Mouse (Mus musculus) liver, embryonic 16.5 days (tissue): ENCODE measurements around the gene 2810459M11Rik. TPM values are rescaled to one million over a fixed set of nuclear protein-coding genes. Genes with fewer than 3 reads are reported as not detected.

Experiments used
- ATAC-seq: fragments of 200-750 bp; cut with Nextera tagmentation; 2 replicates; pipeline ENCODE4 v1.8.0; 2017; ENCODE audit warnings: low read depth, mild to moderate bottlenecking, moderate number of reproducible peaks, moderate library complexity
- H3K27ac ChIP-seq: fragments of 300-500 bp; sonication (generic); 2 replicates; pipeline ENCODE4 v1.5.1; 2014; ENCODE audit warnings: mild to moderate bottlenecking, low read length
- H3K27me3 ChIP-seq: fragments of 300-500 bp; sonication (generic); 2 replicates; pipeline ENCODE4 v1.6.1; 2014; ENCODE audit warnings: low read depth, low read length, mixed read lengths; ENCODE audit not compliant: control insufficient read depth, insufficient read depth
- H3K36me3 ChIP-seq: fragments of 300-500 bp; sonication (generic); 2 replicates; pipeline ENCODE4 v1.6.1; 2014; ENCODE audit warnings: mild to moderate bottlenecking; ENCODE audit not compliant: control insufficient read depth, insufficient read depth
- H3K4me1 ChIP-seq: fragments of 300-500 bp; sonication (generic); 2 replicates; pipeline ENCODE4 v1.6.1; 2014; ENCODE audit warnings: low read depth, low read length, mixed read lengths; ENCODE audit not compliant: control insufficient read depth
- H3K4me2 ChIP-seq: fragments of 300-500 bp; sonication (generic); 2 replicates; pipeline ENCODE4 v1.6.1; 2014; ENCODE audit warnings: low read depth, low read length, mixed read lengths
- H3K4me3 ChIP-seq: fragments of 300-500 bp; sonication (generic); 2 replicates; pipeline ENCODE4 v1.5.1; 2014; ENCODE audit warnings: low read depth, mild to moderate bottlenecking, low read length
- H3K9ac ChIP-seq: fragments of 300-500 bp; sonication (generic); 2 replicates; pipeline ENCODE4 v1.6.1; 2014; ENCODE audit warnings: low read depth, low read length
- H3K9me3 ChIP-seq: fragments of 300-500 bp; sonication (generic); replicated peaks from 2 replicates; pipeline ENCODE4 v1.6.1; 2016; ENCODE audit warnings: low read length; ENCODE audit not compliant: control insufficient read depth
- WGBS: fragments of 180-500 bp; shearing (Covaris S2); extraction: QIAGEN DNeasy Blood & Tissue Kit; methylation state at CpG from one replicate; pipeline ENCODE4 v1.1.7; 2014; ENCODE audit not compliant: insufficient replicate concordance; 5-methylcytosine and 5-hydroxymethylcytosine counted together
- polyA plus RNA-seq: library from polyadenylated mRNA; unstranded; fragments of >200 nt; fragmentation: Nextera tagmentation; extraction: Ambion mirVana; gene quantifications from 2 replicates; pipeline ENCODE4 v1.2.1, GENCODE M21; 2015

The 2810459M11Rik gene
- polyA plus RNA-seq, 1 experiment from 2014 or later, result 21.6 TPM

DNA sequence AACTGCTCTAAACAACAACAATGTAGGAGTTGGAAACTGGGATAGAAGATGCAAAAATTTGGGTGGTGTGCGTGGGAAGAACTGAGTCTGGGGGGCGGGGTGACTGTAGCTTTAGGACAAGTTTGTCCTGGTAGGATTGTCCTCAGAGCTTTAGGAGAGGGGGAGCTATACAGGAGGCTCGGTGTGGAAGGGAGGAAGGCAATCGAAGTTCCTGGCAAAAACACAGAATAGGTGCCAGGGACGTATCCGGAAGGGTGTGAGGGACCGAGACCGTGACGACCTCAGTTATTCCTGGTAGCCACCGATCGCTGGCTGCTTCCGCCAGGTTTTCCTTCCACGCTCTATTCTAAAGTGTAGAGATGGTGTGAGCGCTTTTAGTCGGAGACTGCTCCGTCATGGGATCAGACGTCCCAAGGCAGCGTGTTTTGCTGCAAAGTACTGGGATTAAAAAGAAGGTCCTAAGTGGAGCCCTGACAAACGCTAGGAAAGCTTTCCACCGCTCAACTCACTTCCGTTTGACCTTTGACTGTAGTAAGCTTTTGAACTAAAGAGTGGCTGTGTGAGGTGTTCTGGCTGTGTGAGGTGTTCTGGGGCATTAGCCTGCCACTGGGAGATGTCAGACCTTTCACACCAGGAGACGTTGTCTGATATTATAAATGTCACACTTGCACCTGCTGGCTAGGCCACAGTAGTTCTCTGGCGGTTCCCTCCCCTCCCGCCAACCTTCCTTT is 1.3 kb downstream of the 2810459M11Rik start:
- H3K9ac ChIP-seq, result peak overlapping the region; percentile 61

GRCm38 (mm10) chr1:86048231-86048630 is 2.6 kb downstream of the 2810459M11Rik start:
- H3K4me2 ChIP-seq, result peak overlapping the region; percentile 41
- peaks cover 54% of the 10 kb centered on the region for H3K27me3 ChIP-seq
- no peaks in the 10 kb centered on the region for H3K4me1 ChIP-seq
- H3K27ac ChIP-seq, result no peak overlapping the region
- ATAC-seq, result no peak
- H3K9ac ChIP-seq, result no peak overlapping the region
- WGBS, result 38% methylated on average over 4 of the region's 4 CpGs
- H3K4me3 ChIP-seq, result no peak overlapping the region
- no peaks in the 10 kb centered on the region for H3K9me3 ChIP-seq
- H3K36me3 ChIP-seq, result peaks cover 3% of the 10 kb centered on the region; the same call in 1 of the 2 replicates

More for the DNA sequence above, 1.3 kb downstream of the 2810459M11Rik start:
- peak; percentile 42; the same call in 1 of the 2 replicates for ATAC-seq
- Histone ChIP-seq H3K4me3 (peak overlapping the region; percentile 61), H3K27me3 (peaks cover 57% of the 10 kb centered on the region), H3K4me1 (no peaks in the 10 kb centered on the region), H3K9me3 (no peaks in the 10 kb centered on the region), H3K4me2 (peak overlapping the region; percentile 53), H3K27ac (peak overlapping the region; percentile 79), H3K36me3 (peaks cover 3% of the 10 kb centered on the region; the same call in 1 of the 2 replicates)
- WGBS, result 9% methylated on average over 24 of the region's 24 CpGs

GRCm38 (mm10) chr1:86048744-86049143 is 3.1 kb downstream of the 2810459M11Rik start:
- no peak overlapping the region for H3K4me3 ChIP-seq
- H3K36me3 ChIP-seq, result peaks cover 3% of the 10 kb centered on the region; the same call in 1 of the 2 replicates
- H3K27ac ChIP-seq, result no peak overlapping the region
- no peak overlapping the region for H3K9ac ChIP-seq
- H3K27me3 ChIP-seq, result peaks cover 51% of the 10 kb centered on the region
- 62% methylated on average over 3 of the region's 3 CpGs for WGBS
- no peaks in the 10 kb centered on the region for H3K4me1 ChIP-seq
- H3K9me3 ChIP-seq, result no peaks in the 10 kb centered on the region
- H3K4me2 ChIP-seq, result no peak overlapping the region
- no peak for ATAC-seq

- no peak for ATAC-seq
- 65% methylated on average over 12 of the region's 12 CpGs for WGBS
- H3K27ac ChIP-seq, result no peak overlapping the region
- peaks cover 8% of the 10 kb centered on the region for H3K27me3 ChIP-seq
- no peak overlapping the region for H3K4me2 ChIP-seq
- H3K4me1 ChIP-seq, result no peaks in the 10 kb centered on the region; the same call in 1 of the 2 replicates
- peaks cover 3% of the 10 kb centered on the region; the same call in 1 of the 2 replicates for H3K36me3 ChIP-seq
- H3K9ac ChIP-seq, result no peak overlapping the region
- no peak overlapping the region for H3K4me3 ChIP-seq
- H3K9me3 ChIP-seq, result no peaks in the 10 kb centered on the region
These were observed 7.7 kb downstream of the 2810459M11Rik start for GRCm38 (mm10) chr1:86053198-86053921.

DNA sequence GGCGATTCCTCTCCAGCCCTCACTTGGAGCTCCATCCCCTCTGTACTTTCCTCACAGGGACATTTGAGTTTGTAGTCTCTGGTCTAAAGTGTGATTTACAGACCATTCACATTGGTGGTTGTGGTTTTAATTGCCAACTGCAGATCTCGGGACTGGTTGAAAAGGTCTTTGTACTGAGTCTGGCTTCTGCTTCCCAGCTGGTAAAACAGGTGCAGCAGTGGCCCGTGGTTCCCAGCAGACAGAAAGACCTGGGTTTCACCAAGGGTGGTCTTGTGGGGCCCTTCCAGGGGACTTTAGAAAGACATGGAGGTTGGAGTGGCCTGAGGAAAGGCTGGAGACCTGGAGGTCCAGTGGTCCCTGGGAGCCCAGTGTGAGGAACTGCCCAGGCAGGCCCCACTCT is 9.3 kb downstream of the 2810459M11Rik start:
- Histone ChIP-seq H3K4me1 (peaks cover 5% of the 10 kb centered on the region), H3K4me3 (no peak overlapping the region), H3K4me2 (no peak overlapping the region), H3K9ac (no peak overlapping the region), H3K36me3 (peaks cover 3% of the 10 kb centered on the region; the same call in 1 of the 2 replicates), H3K9me3 (no peaks in the 10 kb centered on the region), H3K27ac (peak overlapping the region; percentile 75; the same call in 1 of the 2 replicates), H3K27me3 (no peaks in the 10 kb centered on the region)
- no peak for ATAC-seq
- WGBS, result 35% methylated on average over 3 of the region's 3 CpGs

DNA sequence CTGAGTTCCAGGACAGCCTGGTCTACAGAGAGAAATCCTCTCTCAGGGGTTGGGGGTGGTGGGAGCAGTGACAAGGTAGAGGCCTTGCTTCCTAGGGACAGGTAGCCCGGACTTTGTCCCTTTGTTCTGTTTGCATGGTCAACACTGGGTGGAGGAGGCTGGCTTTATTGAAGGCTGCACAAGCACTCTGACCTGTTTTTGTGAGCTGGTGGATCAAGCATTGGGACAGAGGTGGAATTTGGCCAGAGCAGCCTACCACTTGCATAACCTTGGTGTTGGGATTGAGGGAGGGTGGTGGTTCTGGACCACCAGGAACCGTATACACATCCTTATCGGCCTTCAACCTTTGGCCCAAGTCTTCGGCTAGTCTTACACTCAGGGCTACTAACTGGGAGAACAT is 10.6 kb downstream of the 2810459M11Rik start:
- Histone ChIP-seq H3K4me2 (no peak overlapping the region), H3K4me1 (peaks cover 5% of the 10 kb centered on the region), H3K9ac (no peak overlapping the region), H3K9me3 (no peaks in the 10 kb centered on the region), H3K4me3 (no peak overlapping the region), H3K36me3 (no peaks in the 10 kb centered on the region), H3K27ac (peak overlapping the region; percentile 75), H3K27me3 (no peaks in the 10 kb centered on the region)
- 64% methylated on average over 4 of the region's 4 CpGs for WGBS
- ATAC-seq, result peak; percentile 86

DNA sequence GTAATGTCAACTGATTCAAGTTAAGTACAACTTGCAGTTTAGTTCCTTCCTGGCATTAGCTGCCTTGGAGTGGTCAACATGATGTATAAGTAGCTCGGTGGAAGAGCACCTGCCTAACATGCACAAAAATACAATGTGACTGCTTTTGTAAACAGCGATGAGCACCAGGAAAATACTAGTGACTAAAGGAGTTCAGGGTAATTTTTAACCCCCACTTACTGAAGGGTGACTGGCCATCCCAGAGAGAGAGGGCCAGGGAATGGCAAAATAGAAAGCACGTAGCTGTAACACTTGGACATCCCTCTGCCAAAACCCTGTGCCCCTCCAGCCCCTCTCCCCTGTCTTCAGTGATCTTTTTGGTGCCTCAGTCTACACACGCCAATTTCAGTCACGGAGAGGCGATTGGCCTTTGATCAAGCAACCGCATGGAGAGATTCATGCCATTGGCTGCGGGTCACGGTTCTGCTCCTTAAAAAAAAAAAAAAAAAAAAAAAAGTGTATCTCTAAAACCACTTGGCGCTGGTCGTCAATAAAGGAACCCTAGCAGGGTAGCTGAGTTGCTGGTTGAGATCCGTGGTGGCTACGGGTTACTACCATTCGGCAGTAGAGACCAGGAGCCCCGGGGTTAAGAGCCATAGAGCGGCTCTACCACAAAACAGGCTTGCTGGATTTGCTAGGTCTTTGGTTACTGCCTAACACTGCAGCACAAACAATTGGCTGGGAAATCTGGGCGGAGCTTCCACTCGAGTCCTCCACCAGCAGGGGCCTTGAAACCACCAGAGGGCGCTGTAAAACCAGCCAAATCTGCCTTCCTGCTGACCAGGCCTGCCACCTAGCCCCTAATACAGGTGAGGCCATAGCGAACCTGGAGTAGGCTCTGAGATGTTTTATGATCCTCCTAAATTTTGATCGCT is 13.4 kb downstream of the 2810459M11Rik start:
- no peaks in the 10 kb centered on the region for H3K27me3 ChIP-seq
- H3K36me3 ChIP-seq, result peaks cover 2% of the 10 kb centered on the region; the same call in 1 of the 2 replicates
- WGBS, result 6% methylated on average over 21 of the region's 21 CpGs
- H3K9ac ChIP-seq, result peak overlapping the region; percentile 58
- peak; percentile 67 for ATAC-seq
- H3K4me3 ChIP-seq, result peak overlapping the region; percentile 54
- no peaks in the 10 kb centered on the region for H3K9me3 ChIP-seq
- peaks cover 9% of the 10 kb centered on the region for H3K4me1 ChIP-seq
- H3K27ac ChIP-seq, result peak overlapping the region; percentile 71; the same call in 1 of the 2 replicates
- H3K4me2 ChIP-seq, result peak overlapping the region; percentile 73

- peaks cover 2% of the 10 kb centered on the region; the same call in 1 of the 2 replicates for H3K36me3 ChIP-seq
- H3K4me3 ChIP-seq, result no peak overlapping the region
- WGBS, result 68% methylated on average over 6 of the region's 6 CpGs
These were observed 16.9 kb downstream of the 2810459M11Rik start for GRCm38 (mm10) chr1:86062523-86062922.

More at GRCm38 (mm10) chr1:86062523-86062922, 16.9 kb downstream of the 2810459M11Rik start:
- no peak for ATAC-seq
- peaks cover 24% of the 10 kb centered on the region for H3K4me1 ChIP-seq
- no peak overlapping the region for H3K27ac ChIP-seq
- H3K9ac ChIP-seq, result no peak overlapping the region
- no peaks in the 10 kb centered on the region for H3K9me3 ChIP-seq
- H3K4me2 ChIP-seq, result no peak overlapping the region
- no peaks in the 10 kb centered on the region for H3K27me3 ChIP-seq
